Mouse (Mus musculus) activated CD4-positive, CD25-positive, alpha-beta regulatory T cell, adult 4 months (primary cell): ENCODE results near the gene Parva. TPM values are rescaled to one million over a fixed set of nuclear protein-coding genes. Genes with fewer than 3 reads are reported as not detected.

Experiments
- ATAC-seq: one replicate; pipeline ENCODE4 v1.8.0; 2017
- polyA plus RNA-seq, 2 experiments: library from polyadenylated mRNA; unstranded; fragments of 100-300 nt; shearing (Covaris generic); gene quantifications; one replicate each; pipeline ENCODE4 v1.2.1; 2017

Gene Parva
- polyA plus RNA-seq, 2 experiments from 2014 or later: not detected

DNA sequence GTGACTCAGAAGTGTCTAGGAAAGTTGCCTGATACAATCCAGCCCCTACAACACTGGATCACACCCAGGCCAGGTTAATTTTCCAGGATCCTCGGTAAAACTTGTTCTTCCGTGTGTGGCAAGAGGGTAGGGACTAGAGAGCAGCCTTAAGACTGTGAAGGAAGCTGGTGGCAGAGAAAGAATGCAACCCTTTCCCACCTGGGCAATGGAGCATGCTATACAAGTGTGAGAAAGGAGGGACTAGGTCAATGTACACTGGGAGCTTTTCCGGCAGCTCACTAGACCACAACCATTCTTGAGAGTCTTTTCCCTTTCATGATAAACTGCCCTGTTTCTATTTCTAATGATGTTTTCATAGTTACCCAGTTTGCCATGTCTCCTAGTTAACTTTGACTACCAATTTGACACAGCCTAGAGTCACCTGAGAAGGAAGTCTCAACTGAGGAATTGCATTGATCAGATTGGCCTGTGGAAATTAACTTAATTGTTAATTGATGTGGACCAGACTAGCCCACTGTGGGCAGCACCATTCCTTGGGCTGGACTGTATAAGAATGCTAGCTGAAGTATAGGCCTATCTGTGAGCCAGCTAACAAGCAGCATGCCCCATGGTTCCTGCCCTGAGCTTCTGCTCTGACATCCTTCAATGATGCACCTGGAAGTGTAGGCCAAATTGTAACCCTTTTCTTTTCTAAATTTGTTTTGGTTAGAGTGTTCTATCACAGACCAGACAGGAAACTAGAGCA, 186.9 kb downstream of the Parva start:
- ATAC-seq: no peak

DNA sequence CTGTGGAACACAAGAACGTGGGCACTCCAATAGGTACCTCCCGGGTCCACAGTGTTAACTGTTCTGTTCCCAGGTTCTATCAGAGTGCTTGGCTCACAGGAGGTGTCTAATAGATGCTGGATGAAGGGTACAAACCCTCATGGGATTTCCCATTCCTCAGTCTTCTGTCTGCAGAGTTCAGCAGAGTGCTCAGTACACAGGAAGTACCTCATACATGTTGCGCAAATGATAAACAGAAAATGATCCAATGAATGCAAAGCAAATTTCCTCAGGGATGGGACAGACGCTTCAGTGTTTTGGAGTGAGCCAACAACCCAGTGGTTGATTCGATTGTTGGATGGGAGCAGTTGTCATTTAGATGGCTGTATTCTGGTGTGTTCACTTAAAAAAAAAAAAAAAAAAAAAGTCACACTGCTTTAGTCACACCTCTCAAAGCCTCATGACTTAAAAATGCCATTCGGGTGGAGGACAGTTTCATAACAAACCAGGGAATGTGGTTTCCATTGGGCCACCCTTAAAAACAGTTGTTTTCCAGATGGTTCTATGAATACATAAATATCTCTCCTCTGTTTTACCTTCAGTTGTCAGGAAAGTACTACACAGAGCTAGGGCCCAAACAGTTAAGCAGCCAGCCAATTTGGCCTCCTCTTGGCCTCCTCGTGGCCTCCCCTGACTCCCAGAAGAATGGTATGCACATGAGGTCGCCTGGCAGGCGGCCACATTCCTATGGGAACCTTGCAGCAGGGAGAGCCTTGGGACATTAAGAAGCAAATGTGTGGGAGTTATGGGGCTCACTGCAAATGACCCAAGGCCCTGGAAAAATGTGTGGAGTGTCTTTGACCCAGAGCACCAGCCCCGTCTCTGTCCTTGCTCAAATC, 187.7 kb downstream of the Parva start:
- ATAC-seq: no peak

- peak; percentile 28 for ATAC-seq
These were observed 193.2 kb downstream of the Parva start for GRCm38 (mm10) chr7:112620322-112621179.

GRCm38 (mm10) chr7:112627481-112627880, 200.2 kb downstream of the Parva start:
- ATAC-seq: no peak

GRCm38 (mm10) chr7:112634505-112635213, 207.4 kb downstream of the Parva start:
- ATAC-seq: no peak

DNA sequence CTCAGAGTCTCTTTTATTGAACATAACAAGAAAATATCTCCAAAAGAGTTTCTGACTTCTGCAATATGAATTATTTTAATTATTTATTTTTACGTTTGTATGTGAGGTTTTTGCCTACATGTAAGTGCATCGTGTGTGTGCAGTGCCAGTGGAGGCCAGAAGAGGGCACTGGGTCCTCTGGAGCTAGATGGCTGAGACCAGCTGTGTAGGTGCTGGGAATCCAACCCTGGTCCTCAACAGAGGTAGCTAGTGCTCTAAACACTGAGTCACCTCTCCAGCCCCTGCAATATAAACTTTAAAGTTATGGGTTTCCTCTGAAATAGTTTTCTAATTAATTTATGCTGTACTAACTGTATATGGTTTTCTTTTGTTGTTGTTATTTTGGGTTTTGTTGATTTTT, 208.6 kb downstream of the Parva start:
- ATAC-seq: no peak

Other genes with a start within 250 kb of the Parva start
- gene Mical2, start 201.6 kb upstream of the Parva start, polyA plus RNA-seq: 1 to 10 TPM; 1.2 to 3.0 TPM